Mouse (Mus musculus) forebrain, postnatal 0 days (tissue): ENCODE results near the gene Zxdc. TPM values are rescaled to one million over a fixed set of nuclear protein-coding genes. Genes with fewer than 3 reads are reported as not detected.
A peak's percentile ranks its signal among the peaks of the same experiment; 100 is the strongest.

ENCODE experiments used
- ATAC-seq: fragments of 200-750 bp; cut with Nextera tagmentation; 2 replicates; pipeline ENCODE4 v1.8.0; 2017; ENCODE audit warnings: mild to moderate bottlenecking, moderate library complexity
- DNase-seq: peaks from one replicate; pipeline ENCODE4 v3.0.0-alpha.2; 2015
- H3K27ac ChIP-seq: fragments of 300-500 bp; sonication (generic); 2 replicates; pipeline ENCODE4 v1.5.1; 2014; ENCODE audit warnings: low read depth, mild to moderate bottlenecking, antibody characterized with exemption, low read length, moderate library complexity, mixed read lengths
- H3K27me3 ChIP-seq: fragments of 300-500 bp; sonication (generic); 2 replicates; pipeline ENCODE4 v1.6.1; 2014; ENCODE audit warnings: mild to moderate bottlenecking, low read length, mixed read lengths; ENCODE audit not compliant: insufficient read depth
- H3K36me3 ChIP-seq: fragments of 300-500 bp; sonication (generic); 2 replicates; pipeline ENCODE4 v1.6.1; 2014; ENCODE audit warnings: mild to moderate bottlenecking, moderate library complexity; ENCODE audit not compliant: insufficient read depth
- H3K4me1 ChIP-seq: fragments of 300-500 bp; sonication (generic); 2 replicates; pipeline ENCODE4 v1.6.1; 2014; ENCODE audit warnings: antibody characterized with exemption; ENCODE audit not compliant: insufficient read depth
- H3K4me2 ChIP-seq: fragments of 300-500 bp; sonication (generic); 2 replicates; pipeline ENCODE4 v1.6.1; 2014; ENCODE audit warnings: low read depth, mild to moderate bottlenecking, moderate library complexity
- H3K4me3 ChIP-seq: fragments of 300-500 bp; sonication (generic); 2 replicates; pipeline ENCODE4 v1.5.1; 2014; ENCODE audit warnings: low read depth, low read length, mixed read lengths
- H3K9ac ChIP-seq: fragments of 300-500 bp; sonication (generic); 2 replicates; pipeline ENCODE4 v1.6.1; 2014; ENCODE audit warnings: mild to moderate bottlenecking
- H3K9me3 ChIP-seq: fragments of 300-500 bp; sonication (generic); 2 replicates; pipeline ENCODE4 v1.6.1; 2016; ENCODE audit warnings: low read length
- CTCF ChIP-seq: sonication (generic); IDR thresholded peaks from 2 replicates; pipeline ENCODE4 v1.5.1; 2016; ENCODE audit warnings: antibody characterized with exemption, control low read depth, low read depth
- WGBS: fragments of 180-500 bp; shearing (Covaris S2); extraction: QIAGEN DNeasy Blood & Tissue Kit; methylation state at CpG from one replicate; pipeline ENCODE4 v1.1.7; 2014; 5-methylcytosine and 5-hydroxymethylcytosine counted together
- polyA plus RNA-seq: library from polyadenylated mRNA; unstranded; fragments of >200 nt; fragmentation: Nextera tagmentation; extraction: Ambion mirVana; gene quantifications from 2 replicates; pipeline ENCODE4 v1.2.1, GENCODE M21; 2015
- total RNA-seq: library from RNA; depleted of rRNA; stranded (reverse); fragments of >200 nt; gene quantifications from 2 replicates; pipeline ENCODE4 v1.2.3, GENCODE M21; 2014

The Zxdc gene
- total and polyA plus RNA-seq, 2 experiments from 2014 or later, result 7.7 to 33.6 TPM

- Histone ChIP-seq H3K27ac (no peak overlapping the region), H3K4me2 (no peak overlapping the region), H3K4me1 (no peaks in the 10 kb centered on the region), H3K36me3 (no peaks in the 10 kb centered on the region), H3K9me3 (no peaks in the 10 kb centered on the region), H3K9ac (no peak overlapping the region), H3K4me3 (no peak overlapping the region), H3K27me3 (no peaks in the 10 kb centered on the region)
- no peak for ATAC-seq
- no peak for TF ChIP-seq CTCF
- 63% methylated on average over 5 of the region's 5 CpGs for WGBS
- no peak for DNase-seq
These were observed 11.2 kb upstream of the Zxdc start for GRCm38 (mm10) chr6:90358142-90358541.

- no peaks in the 10 kb centered on the region for H3K9me3 ChIP-seq
- H3K27me3 ChIP-seq, result no peaks in the 10 kb centered on the region
- no peak for DNase-seq
- no peak for TF ChIP-seq CTCF
- H3K4me3 ChIP-seq, result no peak overlapping the region
- no peak overlapping the region for H3K9ac ChIP-seq
- H3K4me1 ChIP-seq, result no peaks in the 10 kb centered on the region
- no peak overlapping the region for H3K4me2 ChIP-seq
- no peaks in the 10 kb centered on the region for H3K36me3 ChIP-seq
- no peak for ATAC-seq
- 57% methylated on average over 2 of the region's 2 CpGs for WGBS
- no peak overlapping the region for H3K27ac ChIP-seq
These were observed 9.8 kb upstream of the Zxdc start for GRCm38 (mm10) chr6:90359445-90359844.

DNA sequence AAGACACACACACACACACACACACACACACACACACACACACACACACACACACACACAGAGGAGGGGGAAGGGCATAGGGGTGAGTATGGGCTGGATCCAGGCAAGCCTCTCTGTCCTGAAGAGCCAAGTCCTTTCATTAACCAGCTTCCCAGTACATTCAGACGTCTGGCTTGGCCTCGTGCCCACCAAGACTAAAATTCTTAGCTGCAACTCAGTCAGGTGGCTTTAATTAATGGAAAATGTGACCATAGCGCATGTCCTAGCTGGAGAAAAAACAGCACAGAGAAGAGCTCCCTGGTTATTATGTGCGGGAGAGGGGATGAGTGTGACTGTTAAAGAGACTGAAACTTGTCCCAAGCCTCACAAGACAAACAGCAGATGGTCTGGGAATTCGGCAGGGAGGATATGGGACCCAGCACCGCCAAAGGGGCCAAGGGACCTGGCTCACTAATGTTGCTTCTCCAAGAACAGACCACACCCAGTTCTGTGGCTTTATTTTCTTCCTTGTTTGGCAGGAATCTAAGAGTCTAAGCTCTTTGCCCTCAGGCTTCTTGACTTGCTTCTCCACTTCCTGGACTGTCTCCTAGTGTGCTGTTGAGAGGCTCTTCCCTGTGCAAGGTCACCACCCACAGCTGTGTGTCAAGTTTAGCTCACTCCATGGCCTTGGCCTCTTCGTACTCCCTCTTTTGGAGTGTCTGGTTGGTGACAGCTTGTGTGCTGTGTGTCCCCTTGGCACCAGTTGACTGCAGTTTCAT, 9.1 kb upstream of the Zxdc start:
- H3K9me3 ChIP-seq, result no peaks in the 10 kb centered on the region
- H3K4me1 ChIP-seq, result no peaks in the 10 kb centered on the region
- TF ChIP-seq CTCF, result no peak
- no peak overlapping the region; the same call in 1 of the 2 replicates for H3K27ac ChIP-seq
- no peak overlapping the region for H3K4me3 ChIP-seq
- WGBS, result 32% methylated on average over 7 of the region's 7 CpGs
- H3K36me3 ChIP-seq, result no peaks in the 10 kb centered on the region
- H3K4me2 ChIP-seq, result no peak overlapping the region
- ATAC-seq (peak; percentile 32; the same call in 1 of the 2 replicates), DNase-seq (peak; percentile 40)
- no peak overlapping the region for H3K9ac ChIP-seq
- H3K27me3 ChIP-seq, result no peaks in the 10 kb centered on the region

- Histone ChIP-seq H3K27ac (no peak overlapping the region), H3K4me1 (no peaks in the 10 kb centered on the region), H3K4me3 (no peak overlapping the region), H3K36me3 (no peaks in the 10 kb centered on the region), H3K4me2 (no peak overlapping the region), H3K9ac (no peak overlapping the region), H3K9me3 (no peaks in the 10 kb centered on the region), H3K27me3 (no peaks in the 10 kb centered on the region)
- no peak for DNase-seq
- no peak for ATAC-seq
- TF ChIP-seq CTCF, result no peak
- 87% methylated on average over 6 of the region's 6 CpGs for WGBS
These were observed 8.2 kb upstream of the Zxdc start for GRCm38 (mm10) chr6:90360922-90361614.

GRCm38 (mm10) chr6:90363301-90363700, 6.0 kb upstream of the Zxdc start:
- no peak for ATAC-seq
- WGBS, result 94% methylated on average over 5 of the region's 5 CpGs
- Histone ChIP-seq H3K4me1 (no peaks in the 10 kb centered on the region), H3K27ac (no peak overlapping the region), H3K4me2 (no peak overlapping the region), H3K36me3 (no peaks in the 10 kb centered on the region), H3K9ac (no peak overlapping the region), H3K27me3 (no peaks in the 10 kb centered on the region), H3K4me3 (no peak overlapping the region), H3K9me3 (no peaks in the 10 kb centered on the region)
- no peak for TF ChIP-seq CTCF
- DNase-seq, result no peak

- ATAC-seq, result peak; percentile 77
- Histone ChIP-seq H3K4me1 (peaks cover 21% of the 10 kb centered on the region), H3K9me3 (no peaks in the 10 kb centered on the region), H3K9ac (peak overlapping the region; percentile 86), H3K27me3 (no peaks in the 10 kb centered on the region), H3K4me2 (peak overlapping the region; percentile 98), H3K36me3 (peaks cover 21% of the 10 kb centered on the region), H3K27ac (peak overlapping the region; percentile 89), H3K4me3 (peak overlapping the region; percentile 91)
- WGBS, result 1% methylated on average over 97 of the region's 98 CpGs
- no peak for TF ChIP-seq CTCF
- DNase-seq, result peak; percentile 35
These were observed 647 bp downstream of the Zxdc start for GRCm38 (mm10) chr6:90369725-90370553.
